Mouse (Mus musculus) hindbrain, postnatal 0 days (tissue): ENCODE measurements around the gene Cdk9. TPM values are rescaled to one million over a fixed set of nuclear protein-coding genes. Genes with fewer than 3 reads are reported as not detected.

Experiments used
- ATAC-seq: fragments of 200-750 bp; cut with Nextera tagmentation; 2 replicates; pipeline ENCODE4 v1.8.0; 2017; ENCODE audit warnings: mild to moderate bottlenecking, moderate TSS enrichment, moderate library complexity
- DNase-seq: peaks from one replicate; pipeline ENCODE4 v3.0.0-alpha.2; 2015; ENCODE audit warnings: low spot score
- H3K27ac ChIP-seq: fragments of 300-500 bp; sonication (generic); 2 replicates; pipeline ENCODE4 v1.5.1; 2014; ENCODE audit warnings: mild to moderate bottlenecking
- H3K27me3 ChIP-seq: fragments of 300-500 bp; sonication (generic); 2 replicates; pipeline ENCODE4 v1.6.1; 2014; ENCODE audit warnings: low read length, mixed read lengths; ENCODE audit not compliant: insufficient read depth
- H3K36me3 ChIP-seq: fragments of 300-500 bp; sonication (generic); 2 replicates; pipeline ENCODE4 v1.6.1; 2014; ENCODE audit warnings: low read length, mixed read lengths; ENCODE audit not compliant: insufficient read depth
- H3K4me1 ChIP-seq: fragments of 300-500 bp; sonication (generic); 2 replicates; pipeline ENCODE4 v1.6.1; 2014; ENCODE audit warnings: antibody characterized with exemption, low read length, mixed read lengths; ENCODE audit not compliant: insufficient read depth
- H3K4me2 ChIP-seq: fragments of 300-500 bp; sonication (generic); 2 replicates; pipeline ENCODE4 v1.6.1; 2014; ENCODE audit warnings: low read depth, mild to moderate bottlenecking, low read length, moderate library complexity, mixed read lengths
- H3K4me3 ChIP-seq: fragments of 300-500 bp; sonication (generic); 2 replicates; pipeline ENCODE4 v1.5.1; 2014; ENCODE audit warnings: low read length
- H3K9ac ChIP-seq: fragments of 300-500 bp; sonication (generic); replicated peaks from 2 replicates; pipeline ENCODE4 v1.6.1; 2014; ENCODE audit warnings: mild to moderate bottlenecking, low read length, moderate library complexity, mixed read lengths
- H3K9me3 ChIP-seq: fragments of 300-500 bp; sonication (generic); 2 replicates; pipeline ENCODE4 v1.6.1; 2016; ENCODE audit warnings: low read length, mixed read lengths
- CTCF ChIP-seq: IDR thresholded peaks from 2 replicates; pipeline ENCODE4 v1.5.1; 2016; ENCODE audit warnings: antibody characterized with exemption, control low read depth, low read depth
- WGBS: fragments of 180-500 bp; shearing (Covaris S2); extraction: QIAGEN DNeasy Blood & Tissue Kit; methylation state at CpG from one replicate; pipeline ENCODE4 v1.1.7; 2014; 5-methylcytosine and 5-hydroxymethylcytosine counted together
- polyA plus RNA-seq: library from polyadenylated mRNA; unstranded; fragments of >200 nt; fragmentation: Nextera tagmentation; extraction: Ambion mirVana; gene quantifications from 2 replicates; pipeline ENCODE4 v1.2.1, GENCODE M21; 2015
- total RNA-seq: library from RNA; depleted of rRNA; stranded (reverse); fragments of >200 nt; gene quantifications from 2 replicates; pipeline ENCODE4 v1.2.3, GENCODE M21; 2014

Cdk9 gene
- total and polyA plus RNA-seq, 2 experiments from 2014 or later, result 65.3 to 108 TPM

- H3K9ac ChIP-seq, result no peak overlapping the region
- no peak overlapping the region for H3K4me2 ChIP-seq
- peaks cover 47% of the 10 kb centered on the region for H3K36me3 ChIP-seq
- no peak overlapping the region for H3K4me3 ChIP-seq
- no peak overlapping the region for H3K27ac ChIP-seq
- ATAC-seq, result no peak
- no peaks in the 10 kb centered on the region for H3K9me3 ChIP-seq
- no peaks in the 10 kb centered on the region for H3K4me1 ChIP-seq
- 71% methylated on average over 14 of the region's 14 CpGs for WGBS
- no peaks in the 10 kb centered on the region for H3K27me3 ChIP-seq
- no peak for TF ChIP-seq CTCF
- DNase-seq, result no peak
Measured at GRCm38 (mm10) chr2:32682721-32683417, 30.0 kb downstream of the Cdk9 start.

- Histone ChIP-seq H3K27ac (no peak overlapping the region), H3K4me3 (no peak overlapping the region), H3K4me2 (no peak overlapping the region), H3K36me3 (peaks cover 39% of the 10 kb centered on the region), H3K27me3 (no peaks in the 10 kb centered on the region), H3K9ac (no peak overlapping the region), H3K4me1 (no peaks in the 10 kb centered on the region), H3K9me3 (no peaks in the 10 kb centered on the region)
- WGBS, result 70% methylated on average over 6 of the region's 6 CpGs
- TF ChIP-seq CTCF, result no peak
- DNase-seq (peak; percentile 14), ATAC-seq (peak; percentile 8; the same call in 1 of the 2 replicates)
Measured at GRCm38 (mm10) chr2:32681754-32682153, 31.1 kb downstream of the Cdk9 start.

- Histone ChIP-seq H3K4me2 (no peak overlapping the region), H3K9me3 (no peaks in the 10 kb centered on the region), H3K9ac (no peak overlapping the region), H3K27ac (no peak overlapping the region), H3K4me1 (no peaks in the 10 kb centered on the region), H3K36me3 (peaks cover 32% of the 10 kb centered on the region), H3K27me3 (no peaks in the 10 kb centered on the region), H3K4me3 (no peak overlapping the region)
- DNase-seq (no peak), ATAC-seq (0 out of 2 replicates have a peak, but pooled peaks have one; percentile 4)
- WGBS, result 83% methylated on average over 19 of the region's 19 CpGs
- TF ChIP-seq CTCF, result no peak
Measured at GRCm38 (mm10) chr2:32680961-32681650, 31.8 kb downstream of the Cdk9 start.

GRCm38 (mm10) chr2:32680051-32680451, 32.8 kb downstream of the Cdk9 start:
- Histone ChIP-seq H3K9me3 (no peaks in the 10 kb centered on the region), H3K4me1 (no peaks in the 10 kb centered on the region), H3K9ac (no peak overlapping the region), H3K4me2 (no peak overlapping the region), H3K4me3 (no peak overlapping the region), H3K27me3 (no peaks in the 10 kb centered on the region), H3K36me3 (peaks cover 23% of the 10 kb centered on the region), H3K27ac (peak overlapping the region; percentile 15; the same call in 1 of the 2 replicates)
- no peak for TF ChIP-seq CTCF
- WGBS, result 28% methylated on average over 7 of the region's 7 CpGs
- no peak for DNase-seq
- ATAC-seq, result peak; percentile 64

GRCm38 (mm10) chr2:32677683-32678082, 35.2 kb downstream of the Cdk9 start:
- TF ChIP-seq CTCF, result no peak
- no peaks in the 10 kb centered on the region for H3K4me1 ChIP-seq
- no peak overlapping the region for H3K4me2 ChIP-seq
- peaks cover 1% of the 10 kb centered on the region; the same call in 1 of the 2 replicates for H3K36me3 ChIP-seq
- DNase-seq (no peak), ATAC-seq (no peak)
- no peak overlapping the region for H3K4me3 ChIP-seq
- 90% methylated on average over 7 of the region's 7 CpGs for WGBS
- H3K9me3 ChIP-seq, result no peaks in the 10 kb centered on the region
- no peak overlapping the region for H3K27ac ChIP-seq
- H3K9ac ChIP-seq, result no peak overlapping the region
- no peaks in the 10 kb centered on the region for H3K27me3 ChIP-seq

- Histone ChIP-seq H3K27me3 (no peaks in the 10 kb centered on the region), H3K27ac (no peak overlapping the region), H3K9ac (no peak overlapping the region), H3K4me1 (no peaks in the 10 kb centered on the region), H3K9me3 (no peaks in the 10 kb centered on the region), H3K4me2 (no peak overlapping the region), H3K36me3 (no peaks in the 10 kb centered on the region), H3K4me3 (no peak overlapping the region)
- 87% methylated on average over 3 of the region's 3 CpGs for WGBS
- TF ChIP-seq CTCF, result peak; percentile 23
- ATAC-seq (no peak), DNase-seq (no peak)
Measured at GRCm38 (mm10) chr2:32676821-32677220, 36.1 kb downstream of the Cdk9 start.
